In genomic region chr14:93039326-93040221, GRCm38 (mm10) we compare ENCODE assay signal across 13 mouse cellular contexts.
A peak's percentile ranks its signal among the peaks of the same experiment; 100 is the strongest.
DNase-seq lines count a peak whose midpoint lies in the region; ATAC-seq and TF ChIP-seq lines count a peak whose summit lies in the region.
"Had no signal": no experiment of that assay in that cellular context is flagged by ENCODE, and none has a peak within 500 bp of the region (broad histone marks: within the 10 kb centered on the region; RNA-seq: fewer than 3 reads in every experiment).

No protein-coding gene starts in this region.

- no peak overlapping the region for H3K4me3 ChIP-seq in liver, adult 2 months (ENCODE audit: insufficient read depth, low read depth, low read length)
- H3K4me3 ChIP-seq in liver, embryonic 12.5 days: no peak overlapping the region
- no peak overlapping the region for H3K4me3 ChIP-seq in forebrain, embryonic 14.5 days (ENCODE audit: low read depth, low read length)
- H3K4me3 ChIP-seq: heart, embryonic 12.5 days; neural tube, embryonic 12.5 days had no signal

- 82% methylated on average over 8 of the region's 8 CpGs for WGBS in liver, adult 2 months
- 71% methylated on average over 8 of the region's 8 CpGs for WGBS in liver, embryonic 12.5 days (ENCODE audit: insufficient replicate concordance)
- 36% methylated on average over 8 of the region's 8 CpGs for WGBS in forebrain, embryonic 14.5 days

- no peaks in the 10 kb centered on the region for H3K36me3 ChIP-seq in liver, adult 2 months (ENCODE audit: control insufficient read depth, insufficient read depth, low read length)
- H3K36me3 ChIP-seq in liver, embryonic 12.5 days: no peaks in the 10 kb centered on the region
- H3K36me3 ChIP-seq in forebrain, embryonic 14.5 days (ENCODE audit: control insufficient read depth, insufficient read depth, low read length): no peaks in the 10 kb centered on the region
- H3K36me3 ChIP-seq: heart, embryonic 12.5 days; neural tube, embryonic 12.5 days had no signal

- TF ChIP-seq CTCF in liver, adult 2 months (IDR thresholded peaks at IDR 0.05; ENCODE audit: low read depth, low read length): no peak

- H3K27ac ChIP-seq in liver, adult 2 months (replicated peaks; ENCODE audit: insufficient read depth, low read depth, low read length): no peak overlapping the region
- no peak overlapping the region for H3K27ac ChIP-seq in liver, embryonic 12.5 days
- peak overlapping the region; percentile 33; the same call in 1 of the 2 replicates for H3K27ac ChIP-seq in forebrain, embryonic 14.5 days (ENCODE audit: low read depth, low read length)
- H3K27ac ChIP-seq: neural tube, embryonic 12.5 days had no signal

- no peaks in the 10 kb centered on the region for H3K79me2 ChIP-seq in liver, adult 2 months (ENCODE audit: control insufficient read depth, insufficient read depth, low read length)

- no peaks in the 10 kb centered on the region for H3K9me3 ChIP-seq in liver, embryonic 12.5 days (replicated peaks)
- H3K9me3 ChIP-seq in forebrain, embryonic 14.5 days (replicated peaks; ENCODE audit: control insufficient read depth, low read length): no peaks in the 10 kb centered on the region
- H3K9me3 ChIP-seq: heart, embryonic 12.5 days; neural tube, embryonic 12.5 days had no signal

- H3K9ac ChIP-seq in liver, adult 2 months (ENCODE audit: low read depth, low read length): no peak overlapping the region
- no peak overlapping the region for H3K9ac ChIP-seq in liver, embryonic 12.5 days
- H3K9ac ChIP-seq in forebrain, embryonic 14.5 days (ENCODE audit: low read length): no peak overlapping the region
- H3K9ac ChIP-seq: heart, embryonic 12.5 days; liver, postnatal 0 days; neural tube, embryonic 12.5 days had no signal

- H3K27me3 ChIP-seq in liver, adult 2 months (ENCODE audit: control insufficient read depth, insufficient read depth, low read length): no peaks in the 10 kb centered on the region
- no peaks in the 10 kb centered on the region for H3K27me3 ChIP-seq in liver, embryonic 12.5 days (replicated peaks)
- H3K27me3 ChIP-seq in forebrain, embryonic 14.5 days (replicated peaks; ENCODE audit: control insufficient read depth, insufficient read depth, low read length): no peaks in the 10 kb centered on the region
- H3K27me3 ChIP-seq: heart, embryonic 12.5 days; neural tube, embryonic 12.5 days had no signal

- no peaks in the 10 kb centered on the region for H3K4me1 ChIP-seq in liver, adult 2 months (ENCODE audit: control insufficient read depth, insufficient read depth, low read length)
- H3K4me1 ChIP-seq in liver, embryonic 12.5 days: no peaks in the 10 kb centered on the region
- peaks cover 13% of the 10 kb centered on the region for H3K4me1 ChIP-seq in forebrain, embryonic 14.5 days (ENCODE audit: control insufficient read depth, insufficient read depth, low read length)
- H3K4me1 ChIP-seq: heart, embryonic 12.5 days; neural tube, embryonic 12.5 days had no signal

- DNase-seq in cerebellum, adult 11-12 months: peak; percentile 17
- no peak for DNase-seq in cerebellum, adult 11 months
- peak; percentile 33 for DNase-seq in liver, adult 2 months (ENCODE audit: extremely low read depth, low read depth, low spot score)
- DNase-seq in cerebellum, adult 8-10 months: peak; percentile 23
- DNase-seq in forebrain, embryonic 14.5 days (ENCODE audit: low spot score): peak; percentile 73
- DNase-seq in right cerebral cortex, adult 18-20 months: no peak
- no peak for DNase-seq in spleen, adult 12 weeks (ENCODE audit: low spot score)
- DNase-seq: adrenal gland, postnatal 25 days; gastrocnemius, postnatal 25 days; liver, postnatal 0 days had no signal

- no peak overlapping the region for H3K4me2 ChIP-seq in liver, embryonic 12.5 days
- H3K4me2 ChIP-seq in forebrain, embryonic 14.5 days (ENCODE audit: low read length): no peak overlapping the region
- H3K4me2 ChIP-seq: heart, embryonic 12.5 days; neural tube, embryonic 12.5 days had no signal

- no peak for ATAC-seq in liver, embryonic 12.5 days
- peak; percentile 93 for ATAC-seq in forebrain, embryonic 14.5 days
- ATAC-seq: liver, postnatal 0 days had no signal

- TF ChIP-seq POLR2A in liver, adult 2 months (IDR thresholded peaks at IDR 0.05; ENCODE audit: extremely low read depth, insufficient read depth, low read length): no peak

Comparison
In these comparisons a context has a peak if more than half of its experiments do, and no peak if none do; other contexts are left out.
1. DNase-seq: peak in cerebellum, adult 11-12 months (single experiment), liver, adult 2 months (single experiment), cerebellum, adult 8-10 months (single experiment) and forebrain, embryonic 14.5 days (single experiment); none in cerebellum, adult 11 months (single experiment), right cerebral cortex, adult 18-20 months (single experiment) and spleen, adult 12 weeks (single experiment).